Mouse (Mus musculus) urinary bladder, postnatal 14 days (tissue): ENCODE results near the gene Defb48.

Source experiments
- DNase-seq: peaks from one replicate; pipeline ENCODE4 v3.0.0; 2021; ENCODE audit warnings: low spot score

Gene Defb48

DNA sequence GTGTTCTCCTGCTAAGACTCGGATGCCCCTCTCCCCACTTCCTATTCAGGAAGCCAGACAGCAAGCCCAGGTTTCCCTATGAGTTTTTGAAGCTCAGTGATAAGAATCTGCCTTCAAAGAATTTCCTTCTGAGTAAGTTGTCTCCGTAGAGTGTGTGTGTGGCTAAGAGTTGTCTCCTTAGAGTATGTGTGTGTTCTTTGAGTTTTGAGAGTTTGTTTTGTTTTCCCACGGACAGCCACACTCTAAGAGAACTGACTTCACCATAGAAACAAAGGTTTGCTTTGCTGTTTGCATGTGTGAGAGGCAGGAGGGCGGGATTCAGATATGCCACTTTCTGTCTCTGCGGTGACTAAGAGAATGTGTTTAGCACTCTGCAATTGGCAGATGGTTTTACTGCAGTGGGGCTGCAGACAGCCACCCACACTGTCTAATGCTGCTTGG is 56.2 kb downstream of the Defb48 start:
- DNase-seq: no peak
